Mouse (Mus musculus) heart, postnatal 14 days (tissue): ENCODE results near the gene Scaf8. TPM values are rescaled to one million over a fixed set of nuclear protein-coding genes. Genes with fewer than 3 reads are reported as not detected.
"Not testable (repeated sequence)": the region's sequence is repeated elsewhere in the genome, so short reads cannot be mapped to it uniquely, and the experiment has no call there.

ENCODE experiments used
- DNase-seq, 2 experiments: peaks; one replicate each; pipeline ENCODE4 v3.0.0; 2021 to 2022
- intact Hi-C: fragments of 180-260 bp; cut with DNase I; formaldehyde crosslinking; loops from one replicate; pipeline ENCODE4 v1.15.1; 2025
- total RNA-seq, 2 experiments: library from RNA; stranded (reverse); gene quantifications; 2 replicates each; pipeline ENCODE4 v1.2.3; 2021

Scaf8 gene
- total RNA-seq, 2 experiments from 2014 or later, result 36.5 to 36.6 TPM

DNA sequence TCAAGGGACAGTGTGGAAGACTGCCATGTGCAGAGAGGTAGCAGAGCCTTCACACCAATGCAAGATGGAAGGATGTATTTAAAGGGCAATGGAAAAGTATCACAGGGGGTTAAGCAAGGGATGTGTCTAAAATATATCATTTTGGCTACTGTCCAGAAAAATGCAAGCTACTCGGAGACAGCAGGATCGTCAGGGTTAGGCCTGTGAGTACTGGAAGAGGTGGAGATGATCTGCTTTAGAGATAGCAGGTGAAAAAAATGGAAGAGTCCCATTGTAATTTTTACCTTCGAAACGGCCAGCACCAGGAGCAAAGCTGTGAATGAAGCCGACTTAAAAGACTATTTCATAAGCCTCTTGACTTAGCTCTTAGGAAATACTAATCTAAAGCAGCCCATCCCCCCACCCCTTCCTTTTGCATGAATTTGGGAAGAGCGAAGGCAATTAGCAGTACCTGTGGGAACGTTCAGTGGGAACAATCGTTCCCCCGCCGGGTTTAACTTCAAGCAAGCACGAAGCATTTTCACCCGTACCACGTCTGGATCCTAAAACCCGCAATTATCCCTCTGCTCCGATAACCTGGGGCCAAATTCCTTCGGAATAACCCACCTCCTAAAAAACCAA is 925 bp upstream of the Scaf8 start:
- DNase-seq, result no peak
- intact Hi-C loops, result loop anchor here (2.0 kb wide), 1 partner anchor 29 kb away; no protein-coding TSS in a partner anchor

GRCm38 (mm10) chr17:3114358-3114719 is 433 bp upstream of the Scaf8 start:
- no peak for DNase-seq
- intact Hi-C loops, result loop anchor here (2.0 kb wide), 1 partner anchor 30 kb away; no protein-coding TSS in a partner anchor

- intact Hi-C loops, result loop anchor here (2.0 kb wide), 1 partner anchor 31 kb away; no protein-coding TSS in a partner anchor
- DNase-seq, result peak in 1 of 2 experiments; percentile 62
These were observed 705 bp downstream of the Scaf8 start for GRCm38 (mm10) chr17:3115380-3115974.

GRCm38 (mm10) chr17:3120949-3121348 is 6.2 kb downstream of the Scaf8 start:
- DNase-seq, intact Hi-C loops: not testable (repeated sequence)

- intact Hi-C loops, DNase-seq: not testable (repeated sequence)
These were observed 8.8 kb downstream of the Scaf8 start for GRCm38 (mm10) chr17:3123581-3123980.

- intact Hi-C loops, result no loop called here
- no peak for DNase-seq
These were observed 13.9 kb downstream of the Scaf8 start for GRCm38 (mm10) chr17:3128716-3129115.

- intact Hi-C loops, result loop anchor here (2.0 kb wide), 1 partner anchor 13 kb away; no protein-coding TSS in a partner anchor
- no peak for DNase-seq
These were observed 15.0 kb downstream of the Scaf8 start for GRCm38 (mm10) chr17:3129791-3130190.

- DNase-seq, result no peak
- intact Hi-C loops, result no loop called here
These were observed 20.6 kb downstream of the Scaf8 start for GRCm38 (mm10) chr17:3135346-3135745.

DNA sequence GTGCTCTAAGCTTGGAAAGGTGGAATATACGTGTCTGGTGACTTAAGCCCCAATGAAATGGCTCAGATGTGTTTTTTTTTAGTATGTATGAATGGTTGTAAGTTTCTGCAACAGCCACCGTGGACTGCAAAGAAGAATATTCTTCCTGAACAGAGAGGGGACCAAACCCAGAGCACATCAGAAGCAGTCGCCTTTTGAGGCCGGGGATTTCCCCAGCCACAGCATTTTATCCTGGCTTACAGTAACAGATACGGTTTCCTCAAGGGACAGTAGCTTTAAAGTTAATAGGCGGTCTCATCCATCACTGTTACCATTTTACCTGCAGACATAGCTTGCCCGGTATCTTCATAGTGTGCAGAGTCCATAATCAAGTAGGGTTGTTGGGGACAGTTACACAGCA is 21.4 kb downstream of the Scaf8 start:
- intact Hi-C loops, result no loop called here
- DNase-seq, result no peak

- intact Hi-C loops, result no loop called here
- DNase-seq, result no peak
These were observed 23.6 kb downstream of the Scaf8 start for GRCm38 (mm10) chr17:3138387-3138786.

GRCm38 (mm10) chr17:3140100-3140499 is 25.3 kb downstream of the Scaf8 start:
- DNase-seq, result no peak
- intact Hi-C loops, result no loop called here

DNA sequence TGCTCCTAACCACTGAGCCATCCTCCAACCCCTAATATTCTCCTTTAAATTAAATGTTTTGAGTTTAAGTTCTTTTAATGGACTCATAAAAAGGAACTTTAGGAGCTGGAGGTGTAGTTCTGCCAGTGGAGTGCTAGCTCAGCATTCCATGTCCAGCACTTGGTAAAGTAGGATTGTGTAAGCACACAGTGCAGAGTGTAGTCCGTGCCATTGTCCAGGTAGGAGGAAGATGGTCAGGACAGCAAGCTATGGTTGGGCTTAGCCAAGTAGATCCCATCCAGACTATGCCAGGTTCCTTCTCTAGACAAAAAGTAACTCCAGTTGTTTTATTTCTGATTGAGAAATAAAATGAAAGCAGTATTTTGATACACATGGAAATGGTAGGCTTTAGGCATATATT is 34.1 kb downstream of the Scaf8 start:
- intact Hi-C loops, result no loop called here
- DNase-seq, result no peak

GRCm38 (mm10) chr17:3149541-3149940 is 34.8 kb downstream of the Scaf8 start:
- intact Hi-C loops, result no loop called here
- no peak for DNase-seq

- DNase-seq, intact Hi-C loops: not testable (repeated sequence)
These were observed 35.9 kb downstream of the Scaf8 start for GRCm38 (mm10) chr17:3150701-3151100.

GRCm38 (mm10) chr17:3151181-3151580 is 36.4 kb downstream of the Scaf8 start:
- DNase-seq, result no peak
- intact Hi-C loops, result no loop called here

GRCm38 (mm10) chr17:3156176-3156575 is 41.4 kb downstream of the Scaf8 start:
- intact Hi-C loops, result not testable (repeated sequence)

DNA sequence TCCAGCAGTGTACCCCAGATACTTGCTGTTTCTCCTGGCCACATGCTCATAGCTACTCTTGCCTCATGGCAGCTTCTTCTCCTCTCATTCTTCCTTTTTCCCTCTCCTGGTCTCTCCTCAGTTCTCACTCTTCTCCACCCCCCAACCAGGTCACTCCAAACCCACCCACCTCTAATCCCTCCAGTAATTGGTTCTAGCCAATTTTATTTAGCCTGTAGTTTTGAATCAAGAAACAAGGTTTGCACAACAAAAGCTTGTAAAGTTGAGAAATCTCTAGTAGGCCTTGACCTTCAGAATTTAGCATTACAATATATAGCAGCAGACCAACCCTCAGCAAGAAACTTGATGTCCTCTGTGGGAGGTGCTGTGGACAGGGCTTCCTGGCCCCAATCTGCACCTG is 42.2 kb downstream of the Scaf8 start:
- DNase-seq, result no peak

More at GRCm38 (mm10) chr17:3156176-3156575, 41.4 kb downstream of the Scaf8 start:
- DNase-seq, result not testable (repeated sequence)

GRCm38 (mm10) chr17:3162905-3163304 is 48.1 kb downstream of the Scaf8 start:
- intact Hi-C loops, result no loop called here
- no peak for DNase-seq

More for the DNA sequence above, 42.2 kb downstream of the Scaf8 start:
- intact Hi-C loops, result no loop called here

DNA sequence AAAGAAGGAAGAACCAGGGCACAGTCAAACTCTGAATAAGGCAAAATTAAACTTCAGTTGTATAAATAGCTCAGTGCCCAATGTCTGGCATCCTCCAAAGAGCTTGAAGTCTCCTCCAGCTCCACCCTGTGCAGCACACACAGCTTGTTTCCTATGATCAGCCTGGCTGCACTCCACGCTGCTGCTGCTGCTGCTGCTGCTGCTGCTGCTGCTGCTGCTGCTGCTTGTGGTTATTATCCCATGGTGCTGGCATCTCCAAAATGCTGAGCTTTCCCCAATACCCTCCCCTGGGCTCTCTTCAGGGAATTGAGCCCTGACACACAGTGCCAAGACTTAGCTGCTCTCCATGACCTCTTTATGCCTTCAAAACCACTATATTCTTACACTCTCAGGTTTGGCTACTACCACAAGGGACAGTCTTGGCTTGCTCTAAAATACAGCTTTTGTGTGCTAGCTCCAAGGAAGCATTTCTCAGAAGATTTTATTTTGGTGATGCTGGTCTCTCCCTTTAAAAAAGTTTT is 65.7 kb downstream of the Scaf8 start:
- DNase-seq, intact Hi-C loops: not testable (repeated sequence)

- intact Hi-C loops, DNase-seq: not testable (repeated sequence)
These were observed 80.7 kb downstream of the Scaf8 start for GRCm38 (mm10) chr17:3195483-3195882.

DNA sequence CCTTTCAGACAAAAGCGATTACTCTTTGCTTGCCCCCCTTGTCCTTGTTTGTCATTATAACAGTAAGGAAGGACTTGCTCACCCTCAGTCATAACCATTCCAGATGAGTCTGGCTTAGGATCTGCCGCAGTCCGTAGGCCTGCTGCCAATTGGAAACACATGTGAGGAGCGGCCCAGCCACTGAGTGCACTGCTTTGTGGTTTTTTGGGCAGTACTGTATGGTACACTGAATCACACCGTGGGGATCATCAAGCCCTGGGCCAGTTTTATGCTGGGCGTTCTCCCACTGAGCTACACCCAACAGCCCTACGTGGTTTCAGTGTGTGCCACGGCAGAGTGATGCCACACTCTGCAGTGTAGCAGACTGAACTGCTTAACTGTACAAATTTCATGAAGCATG is 85.6 kb downstream of the Scaf8 start:
- intact Hi-C loops, result no loop called here
- peak; percentile 24 to 49 for DNase-seq

DNA sequence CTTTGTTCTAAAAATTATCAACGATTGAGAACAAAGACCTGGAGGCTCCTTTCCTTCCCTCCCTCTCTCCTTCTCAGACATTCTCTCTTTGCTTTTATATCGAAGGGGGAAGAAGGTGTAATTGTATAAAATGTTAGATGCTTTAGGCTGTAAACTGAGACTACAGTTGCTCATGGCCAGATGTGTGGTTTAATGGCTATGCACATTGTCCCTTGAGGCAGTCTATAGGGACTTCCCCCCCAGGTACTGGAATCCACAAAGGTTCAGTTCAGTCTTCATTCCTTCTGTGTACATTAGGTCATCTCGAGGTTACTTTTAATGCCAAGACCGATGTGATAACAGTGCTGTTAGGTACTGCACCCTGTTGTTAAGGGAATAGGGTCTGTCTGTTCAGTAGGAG is 89.1 kb downstream of the Scaf8 start:
- DNase-seq, result no peak
- intact Hi-C loops, result no loop called here
